Mouse (Mus musculus): ENCODE results near the gene Atp2a2.

GRCm38 (mm10) chr5:122526878-122527730 is 25.1 kb upstream of the Atp2a2 start:
- TF ChIP-seq CTCF (IDR thresholded peaks at IDR 0.05; ENCODE audit: control insufficient read depth, insufficient read depth, insufficient replicate concordance, low read depth, low read length): no peak
- TF ChIP-seq POLR2A (IDR thresholded peaks at IDR 0.05; ENCODE audit: control insufficient read depth, low read depth, low read length): no peak
